Mouse (Mus musculus): ENCODE data around the gene Gramd4.
"Not testable (repeated sequence)": the region's sequence is repeated elsewhere in the genome, so short reads cannot be mapped to it uniquely, and the experiment has no call there.

DNA sequence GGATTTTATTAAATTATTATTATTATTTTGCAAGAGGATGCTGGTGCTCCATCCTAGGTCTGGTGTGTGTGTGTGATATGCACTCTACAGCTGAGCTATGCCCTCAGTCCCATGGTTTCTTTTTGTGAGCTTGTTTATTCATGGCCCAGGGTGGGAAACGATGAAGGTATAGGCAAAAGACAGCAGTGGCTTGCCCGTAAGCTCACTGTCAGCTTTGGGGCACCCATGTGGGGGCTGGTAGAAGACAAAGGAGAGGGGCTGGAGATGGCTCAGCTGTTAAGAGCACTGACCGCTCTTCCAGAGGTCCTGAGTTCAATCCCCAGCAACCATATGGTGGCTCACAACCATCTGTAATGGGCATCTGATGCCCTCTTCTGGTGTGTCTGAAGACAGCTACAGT lies 123.8 kb downstream of the Gramd4 start:
- TF ChIP-seq CTCF (IDR thresholded peaks at IDR 0.05; ENCODE audit: low read depth, low read length); GATA1 (IDR thresholded peaks at IDR 0.05; ENCODE audit: borderline replicate concordance, low read length); TAL1 (conservative IDR thresholded peaks at IDR 0.05; ENCODE audit: low read depth, low read length); POLR2AphosphoS5 (IDR thresholded peaks at IDR 0.05; ENCODE audit: insufficient replicate concordance, low read depth, low read length); GATA2 (IDR thresholded peaks at IDR 0.05; ENCODE audit: borderline replicate concordance, low read depth, low read length): not testable (repeated sequence)

All from G1E (cell line).